Mouse (Mus musculus) lung, embryonic 14.5 days (tissue): ENCODE measurements at regions not wholly inside any gene's neighbourhood (a gene's known extent, or its start where the extent isn't known, plus 50 kb on each side); places are given as distances from the start of the nearest gene placed in this dataset.

Experiments used
- ATAC-seq: fragments of 200-750 bp; cut with Nextera tagmentation; 2 replicates; pipeline ENCODE4 v1.8.0; 2017; ENCODE audit warnings: mild to moderate bottlenecking, moderate TSS enrichment, moderate library complexity; ENCODE audit not compliant: insufficient read depth
- DNase-seq: peaks from one replicate; pipeline ENCODE4 v3.0.0-alpha.2; 2015
- H3K27ac ChIP-seq: fragments of 300-500 bp; sonication (generic); 2 replicates; pipeline ENCODE4 v1.5.1; 2014; ENCODE audit warnings: low read depth, mild to moderate bottlenecking, moderate library complexity
- H3K27me3 ChIP-seq: fragments of 300-500 bp; sonication (generic); 2 replicates; pipeline ENCODE4 v1.6.1; 2014; ENCODE audit warnings: low read length, control low read depth; ENCODE audit not compliant: insufficient read depth
- H3K36me3 ChIP-seq: fragments of 300-500 bp; sonication (generic); 2 replicates; pipeline ENCODE4 v1.6.1; 2014; ENCODE audit warnings: control low read depth; ENCODE audit not compliant: insufficient read depth
- H3K4me1 ChIP-seq: fragments of 300-500 bp; sonication (generic); 2 replicates; pipeline ENCODE4 v1.6.1; 2014; ENCODE audit warnings: antibody characterized with exemption, control low read depth; ENCODE audit not compliant: insufficient read depth
- H3K4me2 ChIP-seq: fragments of 300-500 bp; sonication (generic); 2 replicates; pipeline ENCODE4 v1.6.1; 2014; ENCODE audit warnings: mild to moderate bottlenecking
- H3K4me3 ChIP-seq: fragments of 300-500 bp; sonication (generic); 2 replicates; pipeline ENCODE4 v1.5.1; 2014; ENCODE audit warnings: low read depth, low read length
- H3K9ac ChIP-seq: fragments of 300-500 bp; sonication (generic); 2 replicates; pipeline ENCODE4 v1.6.1; 2014
- H3K9me3 ChIP-seq: fragments of 300-500 bp; sonication (generic); 2 replicates; pipeline ENCODE4 v1.6.1; 2016; ENCODE audit warnings: low read depth, low read length, control low read depth
- CTCF ChIP-seq: IDR thresholded peaks from 2 replicates; pipeline ENCODE4 v1.5.1; 2016; ENCODE audit warnings: antibody characterized with exemption, low read depth
- WGBS: fragments of 180-500 bp; shearing (Covaris S2); extraction: QIAGEN DNeasy Blood & Tissue Kit; methylation state at CpG from one replicate; pipeline ENCODE4 v1.1.7; 2014; 5-methylcytosine and 5-hydroxymethylcytosine counted together

DNA sequence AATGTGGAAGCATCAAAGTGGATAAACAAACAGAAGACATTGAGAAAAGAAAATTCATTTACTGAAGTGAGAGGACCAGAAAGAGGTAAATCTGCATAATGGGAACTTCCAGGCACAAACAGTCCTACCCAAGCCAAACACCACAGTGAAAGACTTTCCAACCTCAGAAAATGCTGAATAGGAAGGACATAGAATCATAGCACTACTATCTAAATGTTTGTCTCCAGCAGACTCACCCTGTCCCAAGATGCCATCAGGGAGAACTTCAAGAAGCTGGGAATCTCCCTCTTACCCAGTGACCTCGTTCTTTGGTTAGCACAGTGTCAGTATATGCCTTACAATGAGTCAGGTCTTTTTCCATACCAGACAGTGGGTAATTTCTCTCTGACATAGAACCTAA, 783.4 kb downstream of the Stpg2 start:
- Histone ChIP-seq H3K27me3 (no peaks in the 10 kb centered on the region), H3K36me3 (no peaks in the 10 kb centered on the region), H3K4me3 (no peak overlapping the region), H3K4me2 (no peak overlapping the region), H3K9me3 (no peaks in the 10 kb centered on the region), H3K4me1 (no peaks in the 10 kb centered on the region), H3K27ac (no peak overlapping the region), H3K9ac (no peak overlapping the region)
- DNase-seq (no peak), ATAC-seq (no peak)
- TF ChIP-seq CTCF, result no peak
- 61% methylated on average over 1 of the region's 1 CpGs for WGBS

DNA sequence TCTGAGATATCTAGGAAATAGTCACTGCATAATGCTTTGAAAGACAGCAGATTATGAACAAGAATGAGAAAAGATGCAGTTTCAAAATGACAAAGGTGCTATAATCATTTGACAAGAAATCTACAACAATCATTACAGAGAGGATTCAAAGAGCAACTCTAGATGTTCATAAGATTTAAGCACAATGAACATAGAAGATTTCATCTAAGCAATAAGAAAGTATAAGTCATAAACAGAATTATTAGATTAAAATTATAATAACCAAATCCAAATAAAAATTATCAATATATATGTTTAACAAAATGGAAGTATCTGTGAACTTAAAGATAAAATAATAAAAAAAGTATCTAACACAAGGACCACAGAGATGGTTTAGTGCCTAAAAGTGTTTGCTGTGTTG, 783.9 kb downstream of the Stpg2 start:
- Histone ChIP-seq H3K4me3 (no peak overlapping the region), H3K9ac (no peak overlapping the region), H3K4me2 (no peak overlapping the region), H3K4me1 (no peaks in the 10 kb centered on the region), H3K36me3 (no peaks in the 10 kb centered on the region), H3K9me3 (no peaks in the 10 kb centered on the region), H3K27me3 (no peaks in the 10 kb centered on the region), H3K27ac (no peak overlapping the region)
- no peak for ATAC-seq
- no peak for TF ChIP-seq CTCF
- no peak for DNase-seq

DNA sequence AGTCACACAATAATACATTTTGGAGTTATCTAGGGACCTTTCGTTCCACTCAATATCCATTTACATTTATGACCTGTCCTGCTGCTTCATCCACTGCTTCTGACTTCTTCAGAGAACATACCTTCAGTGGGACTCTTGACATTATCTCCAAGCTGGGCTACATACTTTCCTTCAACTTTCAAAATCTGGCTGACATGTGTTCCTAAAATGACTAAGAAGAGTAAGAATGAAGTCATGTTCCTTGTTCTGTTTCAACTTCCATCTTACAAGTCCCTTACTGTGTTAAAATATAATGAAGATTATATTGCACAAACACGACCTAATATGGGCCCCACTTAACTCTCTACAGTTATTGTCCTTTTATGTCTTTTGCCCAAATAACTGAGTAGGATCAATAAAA, 807.0 kb downstream of the Stpg2 start:
- Histone ChIP-seq H3K27ac (no peak overlapping the region), H3K9me3 (no peaks in the 10 kb centered on the region), H3K36me3 (no peaks in the 10 kb centered on the region), H3K9ac (no peak overlapping the region), H3K4me1 (no peaks in the 10 kb centered on the region), H3K4me2 (no peak overlapping the region), H3K27me3 (no peaks in the 10 kb centered on the region), H3K4me3 (no peak overlapping the region)
- WGBS, result 70% methylated on average over 2 of the region's 2 CpGs
- no peak for TF ChIP-seq CTCF
- no peak for ATAC-seq
- DNase-seq, result no peak

DNA sequence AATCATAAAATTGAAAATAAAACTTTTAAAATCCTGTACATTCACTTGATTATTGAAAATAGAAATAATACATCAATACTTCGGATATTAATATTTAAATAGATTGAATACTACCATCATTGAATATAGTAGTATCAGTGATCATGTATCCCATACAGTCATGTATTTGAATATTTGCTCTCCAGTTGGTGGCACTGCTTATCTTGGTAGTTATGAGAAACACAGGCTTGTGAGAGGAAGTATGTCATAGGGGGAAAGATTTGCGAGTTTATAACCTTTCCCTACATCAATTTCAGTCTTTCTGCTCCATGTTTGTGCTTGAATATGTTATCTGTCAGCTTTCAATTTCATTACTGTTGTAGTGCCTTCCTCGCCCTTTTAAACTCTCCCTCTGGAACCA, 828.6 kb downstream of the Stpg2 start:
- 72% methylated on average over 3 of the region's 3 CpGs for WGBS
- no peak for TF ChIP-seq CTCF
- no peak overlapping the region for H3K9ac ChIP-seq
- H3K4me1 ChIP-seq, result no peaks in the 10 kb centered on the region
- no peaks in the 10 kb centered on the region for H3K27me3 ChIP-seq
- DNase-seq (no peak), ATAC-seq (no peak)
- H3K27ac ChIP-seq, result no peak overlapping the region
- H3K4me3 ChIP-seq, result no peak overlapping the region
- no peaks in the 10 kb centered on the region for H3K36me3 ChIP-seq
- no peak overlapping the region for H3K4me2 ChIP-seq
- H3K9me3 ChIP-seq, result no peaks in the 10 kb centered on the region

DNA sequence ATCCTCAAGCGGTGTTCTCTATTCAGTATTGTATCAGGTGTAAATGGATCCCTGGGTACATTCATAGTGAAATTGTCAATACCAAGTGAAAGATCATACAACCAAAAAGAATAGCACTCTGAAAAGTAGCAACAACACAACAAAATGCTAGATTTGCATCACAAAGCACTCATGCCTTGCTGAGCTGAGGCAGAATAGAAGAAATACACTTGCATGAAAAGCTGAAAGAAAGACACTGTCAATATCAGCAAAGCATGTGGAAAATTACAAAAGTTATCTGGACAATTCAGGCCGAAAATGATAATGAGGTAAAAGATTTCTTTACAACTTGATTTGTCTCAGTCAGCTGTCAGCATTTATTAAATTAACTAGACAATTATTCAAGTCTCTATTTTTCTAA, 829.6 kb downstream of the Stpg2 start:
- no peak overlapping the region for H3K9ac ChIP-seq
- H3K4me1 ChIP-seq, result no peaks in the 10 kb centered on the region
- ATAC-seq (no peak), DNase-seq (no peak)
- no peak overlapping the region for H3K4me2 ChIP-seq
- TF ChIP-seq CTCF, result no peak
- WGBS, result 86% methylated on average over 2 of the region's 2 CpGs
- no peak overlapping the region for H3K4me3 ChIP-seq
- H3K27ac ChIP-seq, result no peak overlapping the region
- no peaks in the 10 kb centered on the region for H3K36me3 ChIP-seq
- no peaks in the 10 kb centered on the region for H3K9me3 ChIP-seq
- no peaks in the 10 kb centered on the region for H3K27me3 ChIP-seq

DNA sequence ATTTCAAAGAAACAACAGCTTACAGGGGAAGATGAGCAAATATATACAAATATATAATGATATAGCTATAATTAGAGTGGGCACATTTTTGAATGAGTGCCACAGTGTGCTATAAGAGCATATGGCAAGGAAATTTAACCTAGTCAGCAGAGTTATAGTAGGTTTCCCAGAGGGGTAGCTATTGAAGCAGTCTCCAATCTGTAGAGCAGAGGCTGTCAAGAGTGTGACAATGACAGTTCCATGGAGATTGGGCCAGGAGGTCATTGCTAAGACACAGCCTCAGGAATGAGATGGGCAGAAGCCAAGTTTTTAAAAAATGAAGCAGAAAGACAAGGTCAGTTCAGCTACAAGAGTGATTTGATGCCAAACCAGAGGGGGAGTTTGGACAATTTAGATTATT, 839.4 kb downstream of the Stpg2 start:
- no peak overlapping the region for H3K4me2 ChIP-seq
- H3K27ac ChIP-seq, result no peak overlapping the region
- H3K27me3 ChIP-seq, result no peaks in the 10 kb centered on the region
- H3K4me3 ChIP-seq, result no peak overlapping the region
- no peak for ATAC-seq
- no peaks in the 10 kb centered on the region for H3K9me3 ChIP-seq
- TF ChIP-seq CTCF, result no peak
- H3K4me1 ChIP-seq, result no peaks in the 10 kb centered on the region
- no peak overlapping the region for H3K9ac ChIP-seq
- no peaks in the 10 kb centered on the region for H3K36me3 ChIP-seq
- peak; percentile 32 for DNase-seq

DNA sequence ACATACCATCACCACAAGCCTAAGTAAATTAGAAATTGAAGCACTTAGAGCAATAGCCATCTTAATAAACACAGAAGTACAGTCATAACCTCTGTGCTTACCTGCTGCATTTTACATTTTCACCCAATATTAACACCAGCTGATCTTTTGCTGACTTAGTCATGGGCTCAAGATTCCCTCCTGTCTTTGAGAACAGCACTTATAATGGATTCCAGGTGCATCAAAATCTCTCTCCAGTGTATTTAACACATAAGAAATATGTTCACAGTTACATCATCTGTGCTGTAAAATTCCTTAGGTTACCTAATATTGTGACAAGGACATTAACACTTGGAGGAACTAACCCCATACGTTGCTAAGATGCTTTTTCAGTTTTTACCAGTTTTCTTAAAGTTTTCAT, 849.1 kb downstream of the Stpg2 start:
- no peaks in the 10 kb centered on the region for H3K36me3 ChIP-seq
- ATAC-seq (no peak), DNase-seq (no peak)
- no peaks in the 10 kb centered on the region for H3K9me3 ChIP-seq
- H3K9ac ChIP-seq, result no peak overlapping the region
- no peaks in the 10 kb centered on the region for H3K27me3 ChIP-seq
- H3K4me1 ChIP-seq, result no peaks in the 10 kb centered on the region
- no peak for TF ChIP-seq CTCF
- WGBS, result 55% methylated on average over 1 of the region's 1 CpGs
- H3K4me2 ChIP-seq, result no peak overlapping the region
- no peak overlapping the region for H3K4me3 ChIP-seq
- no peak overlapping the region for H3K27ac ChIP-seq

DNA sequence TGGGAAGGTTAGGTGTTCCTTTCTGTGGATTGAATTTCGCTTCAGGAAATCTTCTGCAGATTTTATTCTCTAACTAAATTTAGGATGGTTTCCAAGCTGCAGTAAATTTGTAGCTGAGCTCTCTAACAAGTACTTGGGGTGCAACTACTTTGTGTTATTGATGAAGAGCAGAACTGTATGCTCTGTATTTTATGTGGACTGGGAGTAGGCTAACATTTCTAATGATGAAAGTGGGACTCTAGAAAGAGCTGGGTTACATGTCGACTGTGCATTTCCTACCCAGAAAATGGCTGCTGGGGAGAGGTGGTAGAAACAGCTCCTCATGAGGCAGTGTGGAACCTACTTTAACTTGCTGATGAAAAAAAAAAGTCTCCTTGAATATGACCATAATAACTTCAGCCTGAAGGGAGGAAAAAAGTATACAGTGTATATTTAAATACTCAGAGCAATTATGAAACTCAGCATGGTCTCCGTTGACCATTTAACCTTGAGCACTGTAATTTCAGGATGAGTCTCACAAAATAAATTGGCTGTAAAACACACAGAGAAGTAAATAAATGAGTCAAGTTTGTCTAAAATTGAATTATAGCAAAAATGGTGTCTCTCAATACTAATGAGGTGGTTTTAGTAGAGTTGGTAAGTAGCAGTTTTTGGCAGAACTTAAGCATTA, 852.6 kb downstream of the Stpg2 start:
- no peaks in the 10 kb centered on the region for H3K9me3 ChIP-seq
- no peaks in the 10 kb centered on the region for H3K36me3 ChIP-seq
- no peak overlapping the region for H3K4me3 ChIP-seq
- no peak for ATAC-seq
- no peak for DNase-seq
- H3K4me2 ChIP-seq, result no peak overlapping the region
- H3K27ac ChIP-seq, result no peak overlapping the region
- no peak for TF ChIP-seq CTCF
- H3K27me3 ChIP-seq, result no peaks in the 10 kb centered on the region
- H3K9ac ChIP-seq, result no peak overlapping the region
- no peaks in the 10 kb centered on the region for H3K4me1 ChIP-seq
- 77% methylated on average over 3 of the region's 3 CpGs for WGBS
